Mouse (Mus musculus) ES-Bruce4 (cell line): ENCODE results near the gene Lrrc71. TPM values are rescaled to one million over a fixed set of nuclear protein-coding genes. Genes with fewer than 3 reads are reported as not detected.

Experiments used
- H3K27ac ChIP-seq: 2 replicates; pipeline ENCODE4 v1.5.1; 2012; ENCODE audit warnings: low read length, inconsistent platforms; ENCODE audit not compliant: insufficient read depth
- H3K27me3 ChIP-seq: 2 replicates; pipeline ENCODE4 v1.6.1; 2012; ENCODE audit warnings: mild to moderate bottlenecking, low read length, inconsistent platforms; ENCODE audit not compliant: control insufficient read depth, poor library complexity, insufficient read depth, severe bottlenecking
- H3K36me3 ChIP-seq: 2 replicates; pipeline ENCODE4 v1.6.1; 2012; ENCODE audit warnings: inconsistent platforms, mild to moderate bottlenecking, low read length, moderate library complexity; ENCODE audit not compliant: control insufficient read depth, poor library complexity, insufficient read depth, severe bottlenecking
- H3K4me1 ChIP-seq: one replicate; pipeline ENCODE4 v1.8.1; 2011; ENCODE audit warnings: low read length; ENCODE audit not compliant: control insufficient read depth, insufficient read depth
- H3K4me3 ChIP-seq: 2 replicates; pipeline ENCODE4 v1.5.1; 2011; ENCODE audit warnings: low read depth, mild to moderate bottlenecking, low read length
- H3K9ac ChIP-seq: 2 replicates; pipeline ENCODE4 v1.6.1; 2012; ENCODE audit warnings: low read depth, mild to moderate bottlenecking, inconsistent platforms; ENCODE audit not compliant: poor library complexity, severe bottlenecking
- H3K9me3 ChIP-seq: replicated peaks from 2 replicates; pipeline ENCODE4 v1.6.1; 2012; ENCODE audit warnings: mild to moderate bottlenecking, low read length, inconsistent platforms; ENCODE audit not compliant: control insufficient read depth, poor library complexity, insufficient read depth, severe bottlenecking
- CTCF ChIP-seq: IDR thresholded peaks from one replicate; pipeline ENCODE4 v1.8.1; 2011; ENCODE audit warnings: low read depth, low read length
- EP300 ChIP-seq: IDR thresholded peaks from 2 replicates; pipeline ENCODE4 v1.6.1; 2011; ENCODE audit warnings: low read depth, low read length; ENCODE audit not compliant: insufficient read depth
- POLR2A ChIP-seq: IDR thresholded peaks from one replicate; pipeline ENCODE4 v1.8.1; 2011; ENCODE audit warnings: low read length; ENCODE audit not compliant: insufficient read depth
- polyA plus RNA-seq: library from polyadenylated mRNA; stranded (reverse); fragments of >200 nt; gene quantifications from 2 replicates; pipeline ENCODE4 v1.2.4, GENCODE M21; 2011; ENCODE audit warnings: low read depth; ENCODE audit not compliant: missing spikeins, insufficient read depth, insufficient read length

Lrrc71 gene
- polyA plus RNA-seq, 1 experiment, result not detected

- no peak for TF ChIP-seq POLR2A
- no peak for TF ChIP-seq CTCF
- TF ChIP-seq EP300, result no peak
- Histone ChIP-seq H3K9me3 (no peaks in the 10 kb centered on the region), H3K4me1 (no peaks in the 10 kb centered on the region), H3K36me3 (no peaks in the 10 kb centered on the region), H3K27ac (no peak overlapping the region), H3K4me3 (no peak overlapping the region), H3K9ac (no peak overlapping the region), H3K27me3 (no peaks in the 10 kb centered on the region)
Observed at GRCm38 (mm10) chr3:87785626-87786214, 37.3 kb upstream of the Lrrc71 start.

GRCm38 (mm10) chr3:87785156-87785555 lies 36.7 kb upstream of the Lrrc71 start:
- Histone ChIP-seq H3K4me3 (no peak overlapping the region), H3K9me3 (no peaks in the 10 kb centered on the region), H3K27ac (no peak overlapping the region), H3K4me1 (no peaks in the 10 kb centered on the region), H3K27me3 (no peaks in the 10 kb centered on the region), H3K36me3 (no peaks in the 10 kb centered on the region), H3K9ac (no peak overlapping the region)
- TF ChIP-seq POLR2A (no peak), CTCF (no peak)

GRCm38 (mm10) chr3:87783282-87784023 lies 35.0 kb upstream of the Lrrc71 start:
- no peaks in the 10 kb centered on the region for H3K9me3 ChIP-seq
- H3K9ac ChIP-seq, result no peak overlapping the region
- no peak overlapping the region for H3K27ac ChIP-seq
- no peaks in the 10 kb centered on the region for H3K4me1 ChIP-seq
- peak overlapping the region; percentile 31 for H3K4me3 ChIP-seq
- no peaks in the 10 kb centered on the region for H3K36me3 ChIP-seq
- H3K27me3 ChIP-seq, result no peaks in the 10 kb centered on the region
- TF ChIP-seq CTCF (no peak), POLR2A (no peak), EP300 (no peak)

- H3K9ac ChIP-seq, result no peak overlapping the region
- no peak overlapping the region for H3K27ac ChIP-seq
- H3K4me3 ChIP-seq, result no peak overlapping the region
- no peaks in the 10 kb centered on the region for H3K36me3 ChIP-seq
- no peaks in the 10 kb centered on the region for H3K27me3 ChIP-seq
- H3K4me1 ChIP-seq, result no peaks in the 10 kb centered on the region
- H3K9me3 ChIP-seq, result no peaks in the 10 kb centered on the region
- TF ChIP-seq CTCF (no peak), EP300 (no peak), POLR2A (no peak)
Observed at GRCm38 (mm10) chr3:87779086-87779485, 30.7 kb upstream of the Lrrc71 start.

GRCm38 (mm10) chr3:87778283-87778682 lies 29.9 kb upstream of the Lrrc71 start:
- Histone ChIP-seq H3K4me3 (no peak overlapping the region), H3K4me1 (no peaks in the 10 kb centered on the region), H3K27me3 (no peaks in the 10 kb centered on the region), H3K9ac (no peak overlapping the region), H3K9me3 (no peaks in the 10 kb centered on the region), H3K36me3 (no peaks in the 10 kb centered on the region), H3K27ac (no peak overlapping the region)
- TF ChIP-seq CTCF (no peak), POLR2A (no peak), EP300 (no peak)

GRCm38 (mm10) chr3:87771088-87771487 lies 22.7 kb upstream of the Lrrc71 start:
- no peaks in the 10 kb centered on the region for H3K9me3 ChIP-seq
- no peak for TF ChIP-seq CTCF
- no peak for TF ChIP-seq POLR2A
- no peak for TF ChIP-seq EP300
- peaks cover 1% of the 10 kb centered on the region for H3K27me3 ChIP-seq
- H3K4me3 ChIP-seq, result no peak overlapping the region
- H3K27ac ChIP-seq, result no peak overlapping the region
- H3K4me1 ChIP-seq, result no peaks in the 10 kb centered on the region
- H3K9ac ChIP-seq, result no peak overlapping the region
- H3K36me3 ChIP-seq, result no peaks in the 10 kb centered on the region
